Mouse (Mus musculus) MEL (cell line): ENCODE measurements around the gene Cyp2a22.
"Not testable (repeated sequence)": the region's sequence is repeated elsewhere in the genome, so short reads cannot be mapped to it uniquely, and the experiment has no call there.

Source experiments
- MAX ChIP-seq: IDR thresholded peaks from 2 replicates; pipeline ENCODE4 v1.6.1; 2011; ENCODE audit warnings: low read length, improper control_type of control experiment
- NRF1 ChIP-seq: IDR thresholded peaks from 2 replicates; pipeline ENCODE4 v1.6.1; 2014; ENCODE audit warnings: low read depth, mild to moderate bottlenecking, inconsistent platforms, low read length, improper control_type of control experiment, moderate library complexity; ENCODE audit not compliant: poor library complexity, insufficient read depth, severe bottlenecking
- POLR2A ChIP-seq, 2 experiments: IDR thresholded peaks; 2 replicates each; pipeline ENCODE4 v1.6.1; 2011 to 2012; ENCODE audit warnings: low read length in 2 of 2, mild to moderate bottlenecking in 2 of 2, control low read depth in 1 of 2, improper control_type of control experiment in 1 of 2, low read depth in 1 of 2, moderate library complexity in 1 of 2; ENCODE audit not compliant: control insufficient read depth in 1 of 2, insufficient read depth in 1 of 2, poor library complexity in 1 of 2
- USF2 ChIP-seq, 2 experiments: IDR thresholded peaks; 2 replicates each; pipeline ENCODE4 v1.6.1; 2011 to 2012; ENCODE audit warnings: improper control_type of control experiment in 2 of 2, low read length in 2 of 2, borderline replicate concordance in 1 of 2, inconsistent platforms in 1 of 2, low read depth in 1 of 2, mild to moderate bottlenecking in 1 of 2; ENCODE audit not compliant: insufficient read depth in 1 of 2

DNA sequence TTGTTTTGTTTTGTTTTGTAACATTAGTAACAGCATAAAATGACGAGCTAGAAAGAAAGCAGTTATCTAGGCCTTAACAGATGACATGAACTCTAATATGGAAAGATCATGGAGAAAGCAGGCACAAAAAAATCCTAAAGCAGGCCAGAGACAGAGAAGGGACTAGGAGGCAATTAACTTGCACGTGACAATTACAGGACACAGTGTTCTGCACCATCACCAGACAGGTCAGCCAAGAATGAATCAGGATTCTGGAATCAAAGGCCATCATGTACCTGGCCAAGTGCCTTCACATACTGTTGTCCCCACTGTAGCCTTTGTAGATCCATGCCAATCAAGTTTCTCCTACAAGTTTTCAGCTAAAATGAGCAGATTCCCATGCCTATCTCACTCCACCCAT lies 42.3 kb upstream of the Cyp2a22 start:
- TF ChIP-seq MAX; NRF1; POLR2A (IDR thresholded peaks at IDR 0.05; ENCODE audit: control insufficient read depth in 1 of 2, insufficient read depth in 1 of 2, low read depth in 1 of 2, low read length in 2 of 2, poor library complexity in 1 of 2); USF2 (IDR thresholded peaks at IDR 0.05; ENCODE audit: borderline replicate concordance in 1 of 2, insufficient read depth in 1 of 2, low read depth in 1 of 2, low read length in 2 of 2): not testable (repeated sequence)
